Mouse (Mus musculus) midbrain, embryonic 14.5 days (tissue): ENCODE results near the gene Lrch1. TPM values are rescaled to one million over a fixed set of nuclear protein-coding genes. Genes with fewer than 3 reads are reported as not detected.

Experiments used
- ATAC-seq: fragments of 200-750 bp; cut with Nextera tagmentation; 2 replicates; pipeline ENCODE4 v1.8.0; 2017; ENCODE audit warnings: moderate number of reproducible peaks, moderate library complexity; ENCODE audit not compliant: low FRiP score, low TSS enrichment
- DNase-seq: peaks from one replicate; pipeline ENCODE4 v3.0.0-alpha.2; 2015
- H3K27ac ChIP-seq: fragments of 300-500 bp; sonication (generic); replicated peaks from 2 replicates; pipeline ENCODE4 v1.5.1; 2014; ENCODE audit warnings: mild to moderate bottlenecking, low read depth, low read length, moderate library complexity
- H3K27me3 ChIP-seq: fragments of 300-500 bp; sonication (generic); 2 replicates; pipeline ENCODE4 v1.6.1; 2014; ENCODE audit warnings: low read length, control low read depth, mixed read lengths; ENCODE audit not compliant: control insufficient read depth, insufficient read depth
- H3K36me3 ChIP-seq: fragments of 300-500 bp; sonication (generic); 2 replicates; pipeline ENCODE4 v1.6.1; 2014; ENCODE audit warnings: low read length, control low read depth; ENCODE audit not compliant: control insufficient read depth, insufficient read depth
- H3K4me1 ChIP-seq: fragments of 300-500 bp; sonication (generic); 2 replicates; pipeline ENCODE4 v1.6.1; 2014; ENCODE audit warnings: mild to moderate bottlenecking, antibody characterized with exemption, low read length, control low read depth; ENCODE audit not compliant: control insufficient read depth, insufficient read depth
- H3K4me2 ChIP-seq: fragments of 300-500 bp; sonication (generic); 2 replicates; pipeline ENCODE4 v1.6.1; 2014; ENCODE audit warnings: mild to moderate bottlenecking, low read length, moderate library complexity
- H3K4me3 ChIP-seq: fragments of 300-500 bp; sonication (generic); replicated peaks from 2 replicates; pipeline ENCODE4 v1.5.1; 2014; ENCODE audit warnings: low read depth, low read length
- H3K9ac ChIP-seq: fragments of 300-500 bp; sonication (generic); replicated peaks from 2 replicates; pipeline ENCODE4 v1.6.1; 2014; ENCODE audit warnings: mild to moderate bottlenecking, low read length, moderate library complexity
- H3K9me3 ChIP-seq: fragments of 300-500 bp; sonication (generic); 2 replicates; pipeline ENCODE4 v1.6.1; 2016; ENCODE audit warnings: low read length, control low read depth, mixed read lengths; ENCODE audit not compliant: control insufficient read depth
- WGBS: fragments of 180-500 bp; shearing (Covaris S2); extraction: QIAGEN DNeasy Blood & Tissue Kit; methylation state at CpG from one replicate; pipeline ENCODE4 v1.1.7; 2014; 5-methylcytosine and 5-hydroxymethylcytosine counted together
- polyA plus RNA-seq: library from polyadenylated mRNA; unstranded; fragments of >200 nt; fragmentation: Nextera tagmentation; extraction: Ambion mirVana; gene quantifications from 2 replicates; pipeline ENCODE4 v1.2.1, GENCODE M21; 2014

The Lrch1 gene
- polyA plus RNA-seq, 1 experiment from 2014 or later = 19.4 TPM

- no peak overlapping the region for H3K9ac ChIP-seq
- no peaks in the 10 kb centered on the region for H3K9me3 ChIP-seq
- DNase-seq (no peak), ATAC-seq (no peak)
- H3K27ac ChIP-seq = no peak overlapping the region
- no peak overlapping the region for H3K4me2 ChIP-seq
- 77% methylated on average over 2 of the region's 2 CpGs for WGBS
- H3K36me3 ChIP-seq = no peaks in the 10 kb centered on the region
- no peak overlapping the region for H3K4me3 ChIP-seq
- 0 out of 2 replicates have a peak, but pooled peaks cover 11% of the 10 kb centered on the region for H3K4me1 ChIP-seq
- no peaks in the 10 kb centered on the region for H3K27me3 ChIP-seq
Measured at GRCm38 (mm10) chr14:74929739-74930138, 17.9 kb downstream of the Lrch1 start.

- Histone ChIP-seq H3K36me3 (no peaks in the 10 kb centered on the region), H3K27ac (no peak overlapping the region), H3K9ac (no peak overlapping the region), H3K4me3 (no peak overlapping the region), H3K27me3 (no peaks in the 10 kb centered on the region), H3K4me2 (no peak overlapping the region), H3K4me1 (0 out of 2 replicates have a peak, but pooled peaks cover 11% of the 10 kb centered on the region), H3K9me3 (no peaks in the 10 kb centered on the region)
- WGBS = 93% methylated on average over 8 of the region's 8 CpGs
- ATAC-seq = no peak
- no peak for DNase-seq
Measured at GRCm38 (mm10) chr14:74928809-74929432, 18.8 kb downstream of the Lrch1 start.

- ATAC-seq (no peak; the same call in 1 of the 2 replicates), DNase-seq (peak; percentile 41)
- Histone ChIP-seq H3K9me3 (no peaks in the 10 kb centered on the region), H3K27me3 (no peaks in the 10 kb centered on the region), H3K4me2 (no peak overlapping the region), H3K9ac (no peak overlapping the region), H3K4me3 (no peak overlapping the region), H3K4me1 (0 out of 2 replicates have a peak, but pooled peaks cover 11% of the 10 kb centered on the region), H3K36me3 (no peaks in the 10 kb centered on the region), H3K27ac (no peak overlapping the region)
- 26% methylated on average over 11 of the region's 11 CpGs for WGBS
Measured at GRCm38 (mm10) chr14:74926899-74927571, 20.6 kb downstream of the Lrch1 start.

GRCm38 (mm10) chr14:74925951-74926517 lies 21.6 kb downstream of the Lrch1 start:
- Histone ChIP-seq H3K4me3 (no peak overlapping the region), H3K4me2 (no peak overlapping the region), H3K27ac (no peak overlapping the region), H3K9me3 (no peaks in the 10 kb centered on the region), H3K27me3 (no peaks in the 10 kb centered on the region), H3K4me1 (0 out of 2 replicates have a peak, but pooled peaks cover 11% of the 10 kb centered on the region), H3K36me3 (no peaks in the 10 kb centered on the region), H3K9ac (no peak overlapping the region)
- no peak for DNase-seq
- no peak for ATAC-seq
- 88% methylated on average over 9 of the region's 9 CpGs for WGBS

- Histone ChIP-seq H3K9ac (no peak overlapping the region), H3K4me2 (no peak overlapping the region), H3K27me3 (no peaks in the 10 kb centered on the region), H3K4me3 (no peak overlapping the region), H3K9me3 (no peaks in the 10 kb centered on the region), H3K36me3 (no peaks in the 10 kb centered on the region), H3K4me1 (0 out of 2 replicates have a peak, but pooled peaks cover 11% of the 10 kb centered on the region), H3K27ac (no peak overlapping the region)
- DNase-seq (no peak), ATAC-seq (no peak)
- 83% methylated on average over 3 of the region's 3 CpGs for WGBS
Measured at GRCm38 (mm10) chr14:74924521-74924920, 23.2 kb downstream of the Lrch1 start.

- H3K4me3 ChIP-seq = no peak overlapping the region
- H3K27me3 ChIP-seq = no peaks in the 10 kb centered on the region
- 0 out of 2 replicates have a peak, but pooled peaks cover 11% of the 10 kb centered on the region for H3K4me1 ChIP-seq
- ATAC-seq (no peak), DNase-seq (no peak)
- 90% methylated on average over 2 of the region's 2 CpGs for WGBS
- no peak overlapping the region for H3K9ac ChIP-seq
- H3K4me2 ChIP-seq = no peak overlapping the region
- no peak overlapping the region for H3K27ac ChIP-seq
- no peaks in the 10 kb centered on the region for H3K9me3 ChIP-seq
- H3K36me3 ChIP-seq = no peaks in the 10 kb centered on the region
Measured at GRCm38 (mm10) chr14:74924031-74924430, 23.6 kb downstream of the Lrch1 start.

- no peak overlapping the region for H3K4me3 ChIP-seq
- ATAC-seq = no peak
- WGBS = 73% methylated on average over 12 of the region's 12 CpGs
- H3K27me3 ChIP-seq = no peaks in the 10 kb centered on the region
- H3K9me3 ChIP-seq = no peaks in the 10 kb centered on the region
- H3K4me2 ChIP-seq = no peak overlapping the region
- H3K4me1 ChIP-seq = 0 out of 2 replicates have a peak, but pooled peaks cover 10% of the 10 kb centered on the region
- no peaks in the 10 kb centered on the region for H3K36me3 ChIP-seq
- H3K9ac ChIP-seq = no peak overlapping the region
- no peak for DNase-seq
- H3K27ac ChIP-seq = no peak overlapping the region
Measured at GRCm38 (mm10) chr14:74922039-74922736, 25.5 kb downstream of the Lrch1 start.

- Histone ChIP-seq H3K4me2 (no peak overlapping the region), H3K27me3 (no peaks in the 10 kb centered on the region), H3K4me3 (no peak overlapping the region), H3K36me3 (no peaks in the 10 kb centered on the region), H3K27ac (no peak overlapping the region), H3K9ac (no peak overlapping the region), H3K4me1 (0 out of 2 replicates have a peak, but pooled peaks cover 3% of the 10 kb centered on the region), H3K9me3 (no peaks in the 10 kb centered on the region)
- 96% methylated on average over 9 of the region's 9 CpGs for WGBS
- ATAC-seq = no peak
- DNase-seq = no peak
Measured at GRCm38 (mm10) chr14:74921471-74921870, 26.2 kb downstream of the Lrch1 start.
